Mouse (Mus musculus) testis, adult 2 months (tissue): ENCODE measurements around the gene Tshb.

Experiments
- CTCF ChIP-seq: fragments of 200-500 bp; IDR thresholded peaks from 2 replicates; pipeline ENCODE4 v1.5.1; 2012; ENCODE audit warnings: low read depth, mild to moderate bottlenecking, inconsistent platforms, low read length, moderate library complexity; ENCODE audit not compliant: control insufficient read depth, insufficient read depth, insufficient replicate concordance
- POLR2A ChIP-seq: fragments of 200-500 bp; IDR thresholded peaks from 2 replicates; pipeline ENCODE4 v1.6.1; 2012; ENCODE audit warnings: low read depth, mild to moderate bottlenecking, inconsistent platforms, low read length, moderate library complexity; ENCODE audit not compliant: control insufficient read depth

GRCm38 (mm10) chr3:102732619-102733018 is 49.9 kb downstream of the Tshb start:
- TF ChIP-seq POLR2A = no peak
- TF ChIP-seq CTCF = no peak
